Mouse (Mus musculus) cerebellum, postnatal 36 days (tissue): Measurements from ENCODE around the gene Prdm5.
A peak's percentile ranks its signal among the peaks of the same experiment; 100 is the strongest.

Experiments used
- DNase-seq, 2 experiments: peaks; one replicate each; pipeline ENCODE4 v3.0.0; 2021 to 2022; ENCODE audit warnings: mixed read lengths in 2 of 2

The Prdm5 gene

GRCm38 (mm10) chr6:65935566-65936281, 156.9 kb downstream of the Prdm5 start:
- no peak for DNase-seq

- no peak for DNase-seq
Observed at GRCm38 (mm10) chr6:65950492-65950891, 171.7 kb downstream of the Prdm5 start.

DNA sequence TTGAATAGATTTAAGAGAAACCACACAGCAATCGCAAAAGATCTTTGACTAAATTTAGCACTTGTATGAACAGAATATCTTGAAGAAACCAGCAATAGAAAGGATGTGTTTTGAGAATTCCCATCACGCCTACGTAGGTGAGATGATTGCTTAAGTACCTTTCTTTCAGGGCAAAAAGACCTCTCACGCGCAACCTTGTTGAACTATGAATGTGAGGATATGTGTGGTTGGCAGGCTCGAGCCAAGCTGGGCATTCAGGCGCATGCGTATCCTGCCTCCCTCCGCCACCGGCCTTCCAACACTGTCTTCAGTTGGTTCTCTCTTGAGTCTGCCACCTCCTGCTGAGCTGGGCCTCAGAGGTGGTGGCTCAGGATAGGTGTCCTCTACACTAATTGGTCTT, 173.5 kb downstream of the Prdm5 start, which contains the start of gene 4930544G11Rik:
TSS of gene 4930544G11Rik (plus strand) at position 301 of the 400 bp plus-strand sequence.
- DNase-seq, result no peak

DNA sequence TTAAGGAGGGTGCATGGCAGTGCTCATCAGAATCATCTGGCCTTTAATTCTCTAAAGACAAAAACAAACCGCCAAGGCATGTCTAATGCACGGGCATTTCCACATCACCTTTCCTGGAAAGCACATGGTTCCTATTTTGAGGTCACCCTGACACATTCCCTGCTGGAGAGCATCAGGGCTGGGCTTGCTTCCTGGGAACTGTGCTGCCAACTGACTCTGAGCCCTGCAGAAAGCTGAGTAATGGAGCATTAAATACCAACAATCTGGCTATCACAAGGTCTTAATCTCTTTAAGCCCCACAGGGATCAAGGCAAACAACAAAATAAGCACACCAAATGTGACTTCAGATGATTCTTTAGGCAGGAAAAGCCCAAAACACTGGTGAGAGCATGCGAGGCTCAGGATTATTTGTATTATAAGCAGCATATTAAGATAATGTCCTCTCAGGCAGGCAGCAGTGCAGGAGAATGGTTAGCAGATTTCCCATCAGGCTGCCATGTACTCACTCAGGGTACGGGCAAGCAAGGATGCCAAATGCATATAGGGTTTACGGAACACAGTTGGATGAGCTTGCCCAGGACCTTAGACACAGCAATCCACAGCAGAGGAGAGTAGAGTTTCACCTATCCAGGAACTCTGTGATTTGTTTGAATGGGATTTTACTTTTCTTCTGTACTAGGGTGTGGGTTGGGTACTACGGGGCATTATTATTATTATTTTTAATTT, 190.8 kb downstream of the Prdm5 start:
- peak; percentile 54 for DNase-seq

- DNase-seq, result no peak
Observed at GRCm38 (mm10) chr6:65970410-65970809, 191.6 kb downstream of the Prdm5 start.
